Mouse (Mus musculus) cerebellum, postnatal 25 days (tissue): ENCODE measurements around the gene Rai2.

Experiments used
- DNase-seq, 2 experiments: peaks; one replicate each; pipeline ENCODE4 v3.0.0; 2021; ENCODE audit warnings: mixed read lengths in 2 of 2

Gene Rai2

DNA sequence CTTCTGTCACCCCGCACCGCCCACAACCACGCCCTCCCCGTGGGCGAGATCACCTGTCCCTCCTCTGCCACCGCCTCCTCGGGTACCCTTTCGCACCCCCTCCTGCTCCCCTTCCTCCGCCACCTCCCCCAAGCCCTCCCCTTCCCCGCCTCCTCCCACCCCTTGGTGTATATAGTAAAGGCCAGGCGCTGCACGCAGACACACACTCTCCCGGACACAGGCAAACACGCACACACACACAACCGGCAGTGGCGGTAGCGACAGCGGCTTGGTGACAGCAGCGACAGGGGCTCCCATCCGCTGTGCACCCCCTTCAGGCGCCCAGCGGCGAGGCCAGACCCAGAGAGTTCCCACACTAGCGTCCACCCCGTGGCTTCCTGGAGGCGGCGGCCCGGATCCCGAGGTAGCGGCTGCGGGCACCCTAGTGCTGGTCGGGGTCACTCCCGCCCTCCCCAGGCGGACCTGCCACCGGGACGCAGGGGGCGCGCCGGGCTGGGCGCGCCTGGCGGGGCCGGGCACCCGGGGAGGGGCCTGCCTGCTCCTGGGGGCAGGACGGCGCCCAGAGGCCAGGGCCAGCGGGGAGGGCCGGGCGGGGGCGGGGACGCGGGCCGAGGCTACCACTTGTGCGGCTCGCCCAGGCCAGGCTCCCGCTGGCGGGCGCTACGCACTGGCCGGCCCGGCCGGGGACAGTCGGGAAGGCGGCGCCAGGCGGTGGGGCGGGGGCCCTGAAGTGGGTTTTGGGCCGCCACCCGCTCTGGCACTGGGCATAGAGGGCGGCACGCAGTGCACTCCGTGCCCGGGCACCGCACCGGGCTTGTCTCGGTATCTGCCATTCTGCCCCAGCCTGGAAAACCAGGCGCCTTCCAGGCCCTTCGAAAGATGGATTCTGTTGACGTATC is at the start of gene Rai2:
Rai2 (plus strand) TSS at position 205 of the 899 bp plus-strand sequence.
- DNase-seq = peak; percentile 42 to 65

GRCm38 (mm10) chrX:161689336-161689735 is 27.5 kb upstream of the Rai2 start:
- DNase-seq = peak; percentile 18 to 31

DNA sequence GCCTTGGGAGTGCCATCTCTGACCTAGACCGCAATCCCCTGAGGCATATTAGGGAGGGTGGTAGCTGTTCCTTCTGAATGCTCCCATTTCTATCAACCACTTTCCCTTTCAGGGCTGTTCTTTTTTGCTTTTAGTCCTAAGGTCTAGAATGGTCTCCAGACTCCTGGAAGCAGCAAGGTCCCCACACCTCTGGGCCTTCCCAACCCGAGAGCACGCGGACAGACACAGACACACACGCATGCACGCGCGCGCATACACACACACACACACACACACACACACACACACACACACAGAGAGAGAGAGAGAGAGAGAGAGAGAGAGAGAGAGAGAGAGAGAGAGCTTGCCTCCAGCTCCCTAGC is 385 bp upstream of the Rai2 start:
- no peak for DNase-seq

- peak in 1 of 2 experiments; percentile 43 for DNase-seq
Observed at GRCm38 (mm10) chrX:161717764-161718382, 1.0 kb downstream of the Rai2 start.

- DNase-seq = no peak
Observed at GRCm38 (mm10) chrX:161718548-161718947, 1.7 kb downstream of the Rai2 start.

GRCm38 (mm10) chrX:161721082-161721481 is 4.2 kb downstream of the Rai2 start:
- no peak for DNase-seq

DNA sequence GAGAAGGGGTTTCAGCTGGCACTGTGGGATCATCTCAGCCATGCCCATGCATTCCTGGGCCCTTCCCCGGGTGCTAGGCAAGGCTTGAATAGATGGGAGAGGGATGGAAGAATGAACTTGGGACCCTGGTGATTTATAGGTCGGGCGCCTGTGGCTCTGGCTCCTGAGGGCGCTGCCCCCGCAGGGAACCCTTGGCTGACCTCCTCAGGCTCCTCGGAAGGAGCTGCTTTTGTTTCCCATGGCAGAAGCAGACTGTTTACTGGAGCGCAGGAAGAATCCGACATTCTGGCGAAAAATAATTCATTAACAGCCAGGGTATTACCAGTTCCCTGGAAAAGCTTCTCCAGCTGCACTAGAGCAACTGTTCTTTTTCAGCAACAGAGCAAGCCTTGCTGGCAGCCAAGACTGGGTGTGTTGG is 6.5 kb downstream of the Rai2 start:
- no peak for DNase-seq

DNA sequence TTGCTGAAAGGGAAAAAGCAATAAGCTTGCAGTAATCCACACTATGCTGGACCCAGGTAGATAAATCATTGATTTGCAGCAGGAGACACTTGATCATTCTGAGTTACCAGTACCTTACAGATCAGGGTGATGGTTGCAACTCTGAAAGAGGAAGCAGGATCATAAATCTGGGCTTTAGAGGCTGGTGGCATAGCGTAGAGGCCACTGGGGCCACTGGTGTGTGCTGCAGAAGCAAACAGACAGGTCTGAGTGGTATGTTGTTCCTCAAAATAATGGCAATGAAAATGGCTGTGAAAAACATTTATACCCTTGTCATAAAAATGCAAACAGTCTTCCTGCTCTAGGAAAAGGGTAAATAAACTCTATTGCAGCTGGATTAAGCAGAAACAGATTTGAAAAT is 9.4 kb downstream of the Rai2 start:
- DNase-seq = no peak

GRCm38 (mm10) chrX:161728507-161728906 is 11.6 kb downstream of the Rai2 start:
- no peak for DNase-seq

DNA sequence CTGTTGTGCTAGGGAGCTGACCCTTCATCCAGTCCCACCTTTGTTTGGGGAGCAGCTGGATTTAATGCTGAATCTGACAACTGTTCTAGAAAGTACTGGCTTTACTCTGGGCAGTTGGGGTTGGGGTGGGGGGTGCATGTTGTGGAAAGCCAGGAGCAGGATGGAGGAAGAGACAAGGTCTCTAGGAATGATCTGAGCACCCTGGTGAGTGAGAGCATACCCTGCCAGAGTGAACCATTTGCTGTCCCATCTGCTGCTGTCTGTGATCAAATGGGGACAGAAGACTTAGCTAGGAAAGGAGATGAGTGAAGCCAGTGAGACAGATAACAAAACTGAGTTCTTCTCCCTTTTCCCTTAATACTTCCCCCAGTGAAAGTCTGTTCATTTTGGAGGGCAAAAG is 13.2 kb downstream of the Rai2 start:
- peak; percentile 75 to 81 for DNase-seq

DNA sequence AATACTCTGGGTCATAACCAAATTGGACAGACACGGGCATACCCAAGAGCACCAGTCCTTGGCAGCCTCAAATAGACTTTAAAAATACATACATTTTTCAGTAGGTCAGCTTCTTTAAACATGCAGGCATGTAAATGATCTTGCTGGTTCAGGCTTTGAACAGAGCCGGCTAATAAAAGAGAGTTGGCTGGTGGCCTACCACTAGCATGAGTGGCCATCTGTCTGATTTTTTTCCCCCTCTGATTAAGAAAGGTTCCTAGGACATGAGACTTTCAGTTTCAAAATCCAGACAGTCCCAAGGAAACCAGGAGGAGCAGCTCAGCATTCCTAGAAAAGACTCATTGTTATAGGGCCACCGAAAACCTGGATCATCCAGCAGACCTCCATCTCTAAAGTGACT is 15.0 kb downstream of the Rai2 start:
- peak; percentile 45 to 63 for DNase-seq

GRCm38 (mm10) chrX:161733581-161734309 is 16.9 kb downstream of the Rai2 start:
- no peak for DNase-seq

DNA sequence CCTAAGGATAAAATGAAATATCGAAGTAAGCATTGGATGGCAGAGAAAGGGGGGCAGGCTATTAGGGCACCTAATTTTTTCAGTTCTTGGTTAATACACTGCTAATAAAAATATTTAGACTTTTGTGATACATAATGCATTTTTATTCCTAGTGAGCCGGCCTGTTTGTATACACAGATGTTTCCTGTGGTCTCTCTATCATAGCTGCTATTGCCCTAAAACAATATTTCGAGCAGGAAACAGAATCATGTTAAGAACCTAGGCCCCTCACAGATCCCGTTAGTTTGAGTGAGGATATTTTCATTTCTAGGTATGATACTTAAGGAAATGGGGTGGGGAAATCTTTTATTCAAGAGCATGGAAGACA is 17.4 kb downstream of the Rai2 start:
- no peak for DNase-seq

- DNase-seq = peak in 1 of 2 experiments; percentile 25
Observed at GRCm38 (mm10) chrX:161739374-161739773, 22.5 kb downstream of the Rai2 start.

DNA sequence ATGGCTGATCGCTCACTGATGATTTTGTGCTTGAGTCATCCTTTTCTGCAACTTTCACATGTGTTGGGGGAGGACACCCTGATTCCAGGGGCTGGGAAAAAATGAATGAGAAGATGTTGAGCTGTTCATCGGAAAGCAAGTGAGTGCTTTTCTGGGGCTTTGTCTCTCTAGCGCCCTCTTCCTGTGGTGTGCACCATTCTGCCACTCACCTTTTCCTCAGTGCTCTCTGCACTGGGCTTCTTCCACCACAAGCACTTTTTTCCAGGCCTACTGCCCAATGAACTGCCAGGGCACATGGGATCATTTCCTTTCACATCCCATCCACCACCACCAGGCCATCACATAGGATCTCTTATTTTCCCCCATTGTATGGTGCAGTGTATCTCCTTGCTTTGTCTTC is 26.2 kb downstream of the Rai2 start:
- DNase-seq = no peak

- peak; percentile 62 to 71 for DNase-seq
Observed at GRCm38 (mm10) chrX:161745296-161745695, 28.4 kb downstream of the Rai2 start.

DNA sequence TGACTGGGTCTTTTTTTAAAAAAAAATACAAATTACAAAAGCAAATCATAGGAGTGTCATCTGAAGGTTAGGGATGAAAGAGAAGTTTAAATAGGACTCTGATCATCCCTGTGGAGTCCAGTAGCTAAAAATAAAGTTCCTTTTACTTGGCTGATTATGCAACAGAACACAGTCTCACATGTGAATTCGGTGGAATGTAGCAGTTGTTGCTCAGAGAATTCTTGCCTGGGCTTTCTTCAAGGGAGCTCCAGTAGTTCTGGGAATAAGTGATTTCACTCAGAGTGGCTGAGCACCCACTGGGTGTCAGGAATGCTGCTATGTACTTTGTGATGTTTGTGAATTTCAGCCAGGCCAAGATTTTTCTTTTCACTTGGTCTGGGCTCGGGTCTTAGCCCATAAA is 30.5 kb downstream of the Rai2 start:
- DNase-seq = no peak

DNA sequence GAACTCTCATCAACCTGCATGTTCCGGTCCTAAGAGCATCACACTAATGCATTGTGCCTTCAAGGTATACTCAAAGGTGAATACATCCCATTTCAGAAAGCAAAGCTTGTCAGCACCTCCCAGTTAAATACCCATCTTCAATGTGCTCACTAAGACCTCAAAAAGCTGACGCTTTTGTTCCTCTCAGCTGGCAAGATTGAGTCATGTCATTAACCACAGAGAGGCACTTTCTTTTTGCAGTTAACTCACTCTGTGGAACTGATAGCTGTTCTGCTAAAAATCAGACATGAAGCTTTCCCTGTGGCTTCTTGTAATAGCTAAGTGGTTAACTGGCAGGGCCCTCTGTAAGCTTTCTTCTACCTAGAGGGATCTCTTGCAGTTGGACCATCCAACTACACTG is 36.6 kb downstream of the Rai2 start:
- DNase-seq = no peak

DNA sequence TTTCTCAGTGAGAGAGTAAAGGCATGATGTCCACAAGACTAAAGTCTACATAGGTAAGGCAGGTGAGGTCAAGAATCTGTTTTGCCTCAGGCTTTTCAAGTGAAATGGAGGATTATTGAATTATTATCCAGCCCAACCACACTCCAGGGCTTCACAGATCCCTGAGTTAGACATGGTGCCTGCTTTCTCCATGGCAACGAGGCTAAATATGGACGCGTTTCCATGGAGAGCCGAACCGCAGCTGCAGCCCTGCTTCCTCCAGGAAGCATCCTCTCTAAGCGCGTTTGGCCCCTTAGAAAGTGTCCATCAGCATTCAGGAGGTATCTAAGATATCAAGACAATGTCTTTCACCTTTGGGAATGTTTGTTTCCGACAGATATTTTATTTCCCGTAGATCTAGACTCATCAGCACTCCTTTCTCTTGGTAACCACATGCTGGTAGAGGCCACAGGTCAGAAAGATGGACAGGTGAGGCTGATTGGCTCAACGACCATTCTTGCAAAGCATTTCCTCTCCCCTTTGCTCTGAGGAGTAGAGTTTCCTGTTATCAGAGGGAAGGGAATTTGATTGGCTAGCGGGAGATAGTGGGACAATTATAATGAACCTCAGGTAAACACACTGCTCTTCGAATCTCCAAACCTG is 59.6 kb downstream of the Rai2 start:
- no peak for DNase-seq

DNA sequence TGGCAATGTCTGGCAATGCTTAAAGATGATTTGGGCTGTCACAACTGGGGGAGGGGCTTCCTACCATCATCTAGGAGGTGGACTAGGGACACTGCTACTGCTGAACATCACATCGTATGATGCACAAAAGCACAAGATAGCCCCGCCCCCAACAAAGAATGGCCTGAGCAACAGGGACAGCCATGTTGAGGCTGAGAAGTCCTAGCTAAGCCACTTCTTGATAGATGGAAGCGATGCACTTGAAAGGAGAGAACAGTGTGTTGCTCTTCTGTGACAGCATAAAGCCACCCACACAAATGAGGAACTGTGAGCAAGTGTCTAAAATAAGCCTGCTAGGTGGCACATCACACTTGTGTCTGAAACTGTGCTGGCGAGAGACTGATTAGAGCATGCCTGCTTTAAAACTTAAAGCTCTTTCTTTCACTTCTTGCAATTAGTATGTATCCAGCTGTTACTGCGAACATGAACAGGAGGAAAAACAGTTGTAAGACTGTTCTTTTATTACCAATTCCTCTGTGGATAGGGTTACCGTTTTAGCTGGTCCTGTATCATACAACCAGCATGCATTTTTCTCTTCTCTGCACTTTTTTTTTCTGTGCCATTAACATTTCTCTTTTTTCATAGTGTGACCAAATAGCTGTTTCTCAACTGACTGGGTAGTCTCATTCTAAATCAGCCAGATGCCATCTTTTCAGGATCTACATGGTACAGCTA is 63.6 kb downstream of the Rai2 start:
- no peak for DNase-seq

DNA sequence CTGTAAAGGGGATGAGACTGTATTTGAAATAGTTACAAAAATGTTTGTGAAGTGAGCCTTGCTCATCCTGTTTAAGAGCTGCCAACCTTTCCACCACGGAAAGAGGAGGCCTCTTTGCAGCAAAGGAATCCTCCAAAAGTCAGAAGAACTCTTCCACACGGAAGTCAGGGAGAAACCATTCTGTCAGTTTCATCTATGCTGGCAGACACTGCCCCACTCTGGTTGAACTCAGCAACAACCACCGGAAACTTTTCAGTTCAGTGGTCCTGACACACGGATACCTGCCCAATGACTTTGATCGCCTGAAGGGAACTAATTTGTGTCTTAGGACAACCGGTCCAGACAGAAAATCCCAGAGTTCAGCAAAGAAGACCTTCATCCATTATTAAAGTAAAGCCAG is 73.3 kb downstream of the Rai2 start:
- DNase-seq = peak; percentile 27 to 47

GRCm38 (mm10) chrX:161826186-161826585 is 109.3 kb downstream of the Rai2 start:
- peak in 1 of 2 experiments; percentile 16 for DNase-seq
